Mouse (Mus musculus) kidney, postnatal 0 days (tissue): ENCODE results near the gene Pcsk5. TPM values are rescaled to one million over a fixed set of nuclear protein-coding genes. Genes with fewer than 3 reads are reported as not detected.
A peak's percentile ranks its signal among the peaks of the same experiment; 100 is the strongest.

Experiments
- ATAC-seq: fragments of 200-750 bp; cut with Nextera tagmentation; replicated peaks from 2 replicates; pipeline ENCODE4 v1.8.0; 2017; ENCODE audit warnings: low read depth, moderate number of reproducible peaks, moderate TSS enrichment, moderate library complexity; ENCODE audit not compliant: low FRiP score
- DNase-seq: peaks from one replicate; pipeline ENCODE4 v3.0.0-alpha.2; 2016; ENCODE audit warnings: low spot score
- H3K27ac ChIP-seq: fragments of 300-500 bp; sonication (generic); 2 replicates; pipeline ENCODE4 v1.5.1; 2014; ENCODE audit warnings: mild to moderate bottlenecking
- H3K27me3 ChIP-seq: fragments of 300-500 bp; sonication (generic); 2 replicates; pipeline ENCODE4 v1.6.1; 2014; ENCODE audit warnings: low read length, mixed read lengths; ENCODE audit not compliant: insufficient read depth
- H3K36me3 ChIP-seq: fragments of 300-500 bp; sonication (generic); 2 replicates; pipeline ENCODE4 v1.6.1; 2014; ENCODE audit warnings: low read length, mixed read lengths; ENCODE audit not compliant: insufficient read depth
- H3K4me1 ChIP-seq: fragments of 300-500 bp; sonication (generic); replicated peaks from 2 replicates; pipeline ENCODE4 v1.6.1; 2014; ENCODE audit warnings: antibody characterized with exemption, low read length, mixed read lengths; ENCODE audit not compliant: insufficient read depth
- H3K4me2 ChIP-seq: fragments of 300-500 bp; sonication (generic); 2 replicates; pipeline ENCODE4 v1.6.1; 2014; ENCODE audit warnings: mild to moderate bottlenecking, low read length, moderate library complexity, mixed read lengths
- H3K4me3 ChIP-seq: fragments of 300-500 bp; sonication (generic); replicated peaks from 2 replicates; pipeline ENCODE4 v1.5.1; 2014; ENCODE audit warnings: low read depth, low read length
- H3K9ac ChIP-seq: fragments of 300-500 bp; sonication (generic); 2 replicates; pipeline ENCODE4 v1.6.1; 2014; ENCODE audit warnings: low read depth, low read length
- H3K9me3 ChIP-seq: fragments of 300-500 bp; sonication (generic); replicated peaks from 2 replicates; pipeline ENCODE4 v1.6.1; 2016; ENCODE audit warnings: low read length, inconsistent platforms, mixed read lengths
- CTCF ChIP-seq: IDR thresholded peaks from 2 replicates; pipeline ENCODE4 v1.5.1; 2016; ENCODE audit warnings: antibody characterized with exemption, low read depth, mild to moderate bottlenecking, moderate library complexity
- WGBS: fragments of 180-500 bp; shearing (Covaris S2); extraction: QIAGEN DNeasy Blood & Tissue Kit; methylation state at CpG from one replicate; pipeline ENCODE4 v1.1.7; 2014; 5-methylcytosine and 5-hydroxymethylcytosine counted together
- polyA plus RNA-seq: library from polyadenylated mRNA; unstranded; fragments of >200 nt; fragmentation: Nextera tagmentation; extraction: Ambion mirVana; gene quantifications from 2 replicates; pipeline ENCODE4 v1.2.1, GENCODE M21; 2015

The Pcsk5 gene
- polyA plus RNA-seq, 1 experiment from 2014 or later = 17.4 TPM

GRCm38 (mm10) chr19:17471861-17472260 lies 365.6 kb downstream of the Pcsk5 start:
- H3K9ac ChIP-seq = no peak overlapping the region
- no peaks in the 10 kb centered on the region; the same call in 1 of the 2 replicates for H3K4me1 ChIP-seq
- ATAC-seq (no peak), DNase-seq (peak; percentile 34)
- no peaks in the 10 kb centered on the region for H3K9me3 ChIP-seq
- TF ChIP-seq CTCF = no peak
- H3K36me3 ChIP-seq = no peaks in the 10 kb centered on the region
- no peak overlapping the region for H3K27ac ChIP-seq
- H3K27me3 ChIP-seq = no peaks in the 10 kb centered on the region
- H3K4me2 ChIP-seq = no peak overlapping the region
- H3K4me3 ChIP-seq = no peak overlapping the region
- 42% methylated on average over 7 of the region's 7 CpGs for WGBS

- Histone ChIP-seq H3K4me1 (no peaks in the 10 kb centered on the region; the same call in 1 of the 2 replicates), H3K27ac (no peak overlapping the region), H3K4me2 (no peak overlapping the region), H3K9me3 (no peaks in the 10 kb centered on the region), H3K9ac (no peak overlapping the region), H3K36me3 (no peaks in the 10 kb centered on the region), H3K27me3 (no peaks in the 10 kb centered on the region), H3K4me3 (no peak overlapping the region)
- ATAC-seq (no peak), DNase-seq (no peak)
- 45% methylated on average over 4 of the region's 4 CpGs for WGBS
- TF ChIP-seq CTCF = no peak
Measured at GRCm38 (mm10) chr19:17471196-17471595, 366.2 kb downstream of the Pcsk5 start.

DNA sequence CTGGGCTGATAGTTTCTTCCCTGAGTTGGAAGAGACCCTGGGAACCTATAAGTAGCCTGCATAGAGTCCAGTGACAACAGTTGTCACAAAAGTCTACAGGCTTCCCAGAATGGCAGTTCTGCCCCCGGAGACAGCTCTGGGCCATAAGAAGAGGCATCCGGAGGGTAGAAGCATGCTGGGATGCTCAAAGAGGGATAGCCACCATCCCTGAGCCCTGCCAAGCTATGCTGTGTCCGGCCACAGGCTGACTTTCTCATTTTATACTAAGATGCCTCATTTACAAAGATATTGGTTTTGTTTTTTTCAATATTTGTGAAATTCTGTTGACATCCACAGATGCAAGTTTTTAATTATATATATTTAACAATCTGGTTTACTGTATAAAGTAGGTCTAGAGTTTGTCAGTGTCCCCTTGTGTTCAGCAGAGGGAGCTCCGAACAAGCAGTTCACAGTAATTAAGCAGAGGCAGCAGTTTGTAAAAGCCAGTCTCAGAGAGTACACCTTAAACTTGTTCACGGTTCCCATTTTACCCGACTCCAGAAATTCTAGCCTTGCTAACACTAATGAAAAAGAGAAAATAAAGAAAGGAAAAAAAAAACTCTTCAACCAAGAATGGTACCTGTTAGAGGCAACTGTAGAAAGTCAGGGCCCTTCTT lies 369.7 kb downstream of the Pcsk5 start:
- ATAC-seq = no peak
- H3K9ac ChIP-seq = no peak overlapping the region

GRCm38 (mm10) chr19:17452001-17452400 lies 385.4 kb downstream of the Pcsk5 start:
- H3K9me3 ChIP-seq = no peaks in the 10 kb centered on the region
- no peak for TF ChIP-seq CTCF
- H3K27ac ChIP-seq = no peak overlapping the region
- no peak overlapping the region for H3K4me3 ChIP-seq
- 61% methylated on average over 7 of the region's 7 CpGs for WGBS
- ATAC-seq = no peak
- no peaks in the 10 kb centered on the region for H3K27me3 ChIP-seq
- DNase-seq = no peak
- no peak overlapping the region for H3K4me2 ChIP-seq
- H3K36me3 ChIP-seq = no peaks in the 10 kb centered on the region
- H3K4me1 ChIP-seq = no peaks in the 10 kb centered on the region
- H3K9ac ChIP-seq = no peak overlapping the region

More for the DNA sequence above, 369.7 kb downstream of the Pcsk5 start:
- H3K36me3 ChIP-seq = no peaks in the 10 kb centered on the region
- peak; percentile 84 for TF ChIP-seq CTCF
- H3K9me3 ChIP-seq = no peaks in the 10 kb centered on the region
- H3K4me2 ChIP-seq = no peak overlapping the region
- DNase-seq = peak; percentile 88
- H3K4me1 ChIP-seq = no peaks in the 10 kb centered on the region
- 49% methylated on average over 6 of the region's 6 CpGs for WGBS
- no peak overlapping the region for H3K4me3 ChIP-seq
- no peak overlapping the region for H3K27ac ChIP-seq
- H3K27me3 ChIP-seq = no peaks in the 10 kb centered on the region

- H3K36me3 ChIP-seq = no peaks in the 10 kb centered on the region
- no peaks in the 10 kb centered on the region for H3K9me3 ChIP-seq
- 79% methylated on average over 7 of the region's 7 CpGs for WGBS
Measured at GRCm38 (mm10) chr19:17443581-17443980, 393.9 kb downstream of the Pcsk5 start.

DNA sequence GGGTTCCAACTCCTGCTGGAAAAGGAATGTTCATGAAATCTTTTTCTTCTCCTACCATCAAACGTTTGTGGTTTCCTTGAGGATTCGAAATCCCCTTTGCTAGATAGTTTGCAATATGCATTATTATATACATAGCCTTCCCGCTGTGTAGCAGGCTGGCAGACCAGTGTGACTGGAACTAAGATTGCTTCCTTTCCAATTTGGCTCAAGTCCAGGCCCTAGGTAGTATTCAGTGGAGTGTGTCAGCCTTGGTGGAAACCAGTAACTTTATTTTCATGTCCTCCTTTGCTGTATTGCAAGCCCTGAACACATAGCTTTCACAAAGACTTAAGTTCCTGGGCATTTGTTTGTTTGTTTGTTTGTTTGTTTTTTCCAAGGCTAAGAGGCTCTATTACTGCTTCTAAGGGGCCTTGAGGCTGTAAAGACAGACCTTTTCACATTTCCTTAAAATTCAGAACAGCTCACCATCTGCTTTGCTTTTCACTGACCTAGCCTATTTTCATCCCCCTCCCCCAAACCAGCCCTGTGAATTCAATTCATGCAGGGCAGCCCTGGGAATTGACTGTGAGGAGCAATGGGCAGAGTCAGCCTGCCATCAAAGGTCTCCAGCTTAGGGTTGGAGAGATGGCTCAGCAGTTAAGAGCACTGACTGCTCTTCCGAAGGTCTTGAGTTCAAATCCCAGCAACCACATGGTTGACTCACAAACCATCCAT lies 397.8 kb downstream of the Pcsk5 start:
- H3K36me3 ChIP-seq = no peaks in the 10 kb centered on the region
- no peak for TF ChIP-seq CTCF
- WGBS = 58% methylated on average over 4 of the region's 4 CpGs
- no peaks in the 10 kb centered on the region for H3K9me3 ChIP-seq
- H3K4me3 ChIP-seq = no peak overlapping the region
- DNase-seq (peak; percentile 48), ATAC-seq (0 out of 2 replicates have a peak, but pooled peaks have one; percentile 56)
- 0 out of 2 replicates have a peak, but pooled peaks cover 3% of the 10 kb centered on the region for H3K4me1 ChIP-seq
- 0 out of 2 replicates have a peak overlapping the region, but pooled peaks have one; percentile 10 for H3K27ac ChIP-seq
- no peaks in the 10 kb centered on the region for H3K27me3 ChIP-seq
- no peak overlapping the region for H3K9ac ChIP-seq
- no peak overlapping the region for H3K4me2 ChIP-seq

More at GRCm38 (mm10) chr19:17443581-17443980, 393.9 kb downstream of the Pcsk5 start:
- Histone ChIP-seq H3K27me3 (no peaks in the 10 kb centered on the region), H3K27ac (no peak overlapping the region), H3K4me2 (no peak overlapping the region), H3K4me1 (0 out of 2 replicates have a peak, but pooled peaks cover 3% of the 10 kb centered on the region), H3K9ac (no peak overlapping the region), H3K4me3 (no peak overlapping the region)
- no peak for TF ChIP-seq CTCF
- no peak for ATAC-seq
- no peak for DNase-seq
